Mouse (Mus musculus) pancreas, adult 10 weeks (tissue): ENCODE results near the gene Tap1. TPM values are rescaled to one million over a fixed set of nuclear protein-coding genes. Genes with fewer than 3 reads are reported as not detected.

ENCODE experiments used
- polyA plus RNA-seq: library from polyadenylated mRNA; stranded (reverse); fragments of 350-450 nt; fragmentation: Illumina TruSeq; extraction: RNeasy Lipid Tissue Mini Kit (QIAGEN cat#74804); gene quantifications from one replicate; pipeline ENCODE4 v1.2.3, GENCODE M21; 2015; ENCODE audit warnings: low read depth, low replicate concordance; ENCODE audit not compliant: insufficient read depth

Gene Tap1
- polyA plus RNA-seq = 6.3 TPM

DNA sequence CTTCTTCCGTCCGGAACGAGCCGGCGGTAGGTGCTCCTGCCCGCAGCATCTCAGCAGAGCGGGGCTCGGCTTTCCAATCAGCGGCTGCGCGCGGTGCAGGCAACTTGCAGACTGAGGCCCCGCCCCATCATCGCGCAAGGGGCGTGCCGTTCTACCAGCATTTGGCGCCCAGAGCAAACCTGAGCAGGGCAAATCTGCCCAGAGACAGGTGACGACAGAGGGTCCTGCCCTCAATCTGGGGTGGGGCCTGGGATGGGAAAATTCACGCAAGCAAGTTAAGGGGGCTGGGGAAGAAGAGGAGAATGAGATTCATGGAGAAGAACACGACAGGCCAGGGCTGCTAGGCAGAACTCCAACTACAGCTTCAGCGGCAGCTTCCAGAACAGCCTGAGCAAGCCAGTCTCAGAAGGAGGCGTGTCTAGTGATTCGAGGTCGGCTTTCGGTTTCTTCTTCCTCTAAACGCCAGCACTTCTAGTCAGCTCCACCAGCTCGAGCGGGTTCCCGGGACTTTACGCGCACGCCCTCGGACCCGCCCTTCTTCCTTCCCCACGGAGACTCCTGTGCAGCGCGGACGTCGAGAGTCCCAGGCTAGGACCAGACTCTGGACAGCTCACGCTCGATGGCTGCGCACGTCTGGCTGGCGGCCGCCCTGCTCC, at the start of gene Tap1, which contains the start of gene Psmb9:
Gene Tap1, plus strand, starts transcription at position 293 of the 656 bp plus-strand sequence.
Gene Psmb9, minus strand, starts transcription at position 504 of the 656 bp plus-strand sequence.

GRCm38 (mm10) chr17:34143033-34143432, 44.3 kb upstream of the Tap1 start, which contains the start of gene H2-DMb2:
H2-DMb2 (plus strand) TSS chr17:34143307.

DNA sequence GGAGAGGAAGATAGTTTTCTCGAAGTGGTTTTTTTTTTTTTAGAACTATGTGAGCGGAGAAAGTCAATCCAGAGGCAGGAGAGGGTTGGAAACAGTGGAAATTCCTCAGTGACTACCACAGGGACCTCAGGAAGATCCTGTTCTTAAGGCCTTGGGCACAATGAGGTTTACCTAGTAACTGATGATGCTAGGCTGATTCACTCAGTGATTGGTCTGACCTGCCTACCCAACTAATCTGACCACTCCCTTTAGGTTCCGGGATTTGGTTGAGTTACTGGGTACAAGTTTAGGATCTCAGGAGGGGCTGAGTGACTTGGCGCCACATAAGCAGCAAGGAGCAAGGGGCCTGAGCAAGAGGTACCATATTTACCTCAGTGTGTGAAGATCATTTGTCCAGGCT, 34.4 kb upstream of the Tap1 start, which contains the start of gene H2-DMb1:
Gene H2-DMb1, plus strand, starts transcription at position 150 of the 400 bp plus-strand sequence.

GRCm38 (mm10) chr17:34196941-34197894, 9.9 kb downstream of the Tap1 start, which contains the start of gene Psmb8:
Psmb8 (plus strand) TSS chr17:34197721.

GRCm38 (mm10) chr17:34203444-34203843, 16.1 kb downstream of the Tap1 start, which contains the start of gene Tap2:
Tap2 (plus strand) TSS chr17:34203527.

GRCm38 (mm10) chr17:34238706-34239105, 51.4 kb downstream of the Tap1 start, which contains the start of gene H2-Ob:
H2-Ob (plus strand) TSS chr17:34238903.

Other genes with a start within 250 kb of the Tap1 start
- 33.2 TPM for gene Pfdn6, start 247.2 kb upstream of the Tap1 start, polyA plus RNA-seq
- gene Wdr46, start 246.9 kb upstream of the Tap1 start, polyA plus RNA-seq = 3.8 TPM
- gene B3galt4, start 236.1 kb upstream of the Tap1 start, polyA plus RNA-seq = 2.8 TPM
- 12.3 TPM for gene Vps52, start 231.7 kb upstream of the Tap1 start, polyA plus RNA-seq
- 762 TPM for gene Rps18, start 231.6 kb upstream of the Tap1 start, polyA plus RNA-seq
- 424 TPM for gene H2-K1, start 187.2 kb upstream of the Tap1 start, polyA plus RNA-seq
- gene Ring1, start 162.9 kb upstream of the Tap1 start, polyA plus RNA-seq = 14.0 TPM
- 55.1 TPM for gene H2-Ke6, start 159.5 kb upstream of the Tap1 start, polyA plus RNA-seq
- gene Slc39a7, start 155.9 kb upstream of the Tap1 start, polyA plus RNA-seq = 42.1 TPM
- gene Rxrb, start 155.7 kb upstream of the Tap1 start, polyA plus RNA-seq = 19.4 TPM
- gene Col11a2, start 148.1 kb upstream of the Tap1 start, polyA plus RNA-seq = 1.9 TPM
- gene H2-Oa, start 95.2 kb upstream of the Tap1 start, polyA plus RNA-seq = not detected
- 2.6 TPM for gene H2-DMa, start 68.0 kb upstream of the Tap1 start, polyA plus RNA-seq
- gene Brd2, start 64.9 kb upstream of the Tap1 start, polyA plus RNA-seq = 51.9 TPM
- gene H2-DMb2, start 44.2 kb upstream of the Tap1 start, polyA plus RNA-seq = 1.9 TPM
- 7.8 TPM for gene H2-DMb1, start 34.5 kb upstream of the Tap1 start, polyA plus RNA-seq
- 9.2 TPM for gene Psmb9, start 211 bp downstream of the Tap1 start, polyA plus RNA-seq
- 13.8 TPM for gene Psmb8, start 10.2 kb downstream of the Tap1 start, polyA plus RNA-seq
- 9.1 TPM for gene Tap2, start 16.0 kb downstream of the Tap1 start, polyA plus RNA-seq
- gene H2-Ob, start 51.4 kb downstream of the Tap1 start, polyA plus RNA-seq = 2.1 TPM
- gene H2-Ab1, start 70.1 kb downstream of the Tap1 start, polyA plus RNA-seq = 44.7 TPM
- gene H2-Aa, start 100.3 kb downstream of the Tap1 start, polyA plus RNA-seq = 56.9 TPM
- 37.0 TPM for gene H2-Eb1, start 118.3 kb downstream of the Tap1 start, polyA plus RNA-seq
- not detected for gene H2-Eb2, start 138.1 kb downstream of the Tap1 start, polyA plus RNA-seq
- gene Btnl2, start 167.3 kb downstream of the Tap1 start, polyA plus RNA-seq = not detected
- gene Btnl1, start 189.6 kb downstream of the Tap1 start, polyA plus RNA-seq = not detected
- 4.2 TPM for gene BC051142, start 211.3 kb downstream of the Tap1 start, polyA plus RNA-seq